Mouse (Mus musculus) kidney, embryonic 15.5 days (tissue): ENCODE measurements around the gene Rmnd5b. TPM values are rescaled to one million over a fixed set of nuclear protein-coding genes. Genes with fewer than 3 reads are reported as not detected.
"Not testable (repeated sequence)": the region's sequence is repeated elsewhere in the genome, so short reads cannot be mapped to it uniquely, and the experiment has no call there.

Source experiments
- ATAC-seq: fragments of 200-750 bp; cut with Nextera tagmentation; replicated peaks from 2 replicates; pipeline ENCODE4 v1.8.0; 2017; ENCODE audit warnings: moderate TSS enrichment; ENCODE audit not compliant: low FRiP score
- H3K27ac ChIP-seq: fragments of 300-500 bp; sonication (generic); 2 replicates; pipeline ENCODE4 v1.5.1; 2015; ENCODE audit warnings: mild to moderate bottlenecking, inconsistent platforms
- H3K27me3 ChIP-seq: fragments of 300-500 bp; sonication (generic); 2 replicates; pipeline ENCODE4 v1.6.1; 2015; ENCODE audit warnings: inconsistent platforms
- H3K36me3 ChIP-seq: fragments of 300-500 bp; sonication (generic); 2 replicates; pipeline ENCODE4 v1.6.1; 2015; ENCODE audit warnings: inconsistent platforms
- H3K4me1 ChIP-seq: fragments of 300-500 bp; sonication (generic); 2 replicates; pipeline ENCODE4 v1.6.1; 2015; ENCODE audit warnings: inconsistent platforms
- H3K4me2 ChIP-seq: fragments of 300-500 bp; sonication (generic); 2 replicates; pipeline ENCODE4 v1.6.1; 2015; ENCODE audit warnings: moderate library complexity, mild to moderate bottlenecking, inconsistent platforms
- H3K4me3 ChIP-seq: fragments of 300-500 bp; sonication (generic); replicated peaks from 2 replicates; pipeline ENCODE4 v1.5.1; 2015; ENCODE audit warnings: mild to moderate bottlenecking, inconsistent platforms
- H3K9ac ChIP-seq: fragments of 300-500 bp; sonication (generic); 2 replicates; pipeline ENCODE4 v1.6.1; 2015; ENCODE audit warnings: mild to moderate bottlenecking, inconsistent platforms
- H3K9me3 ChIP-seq: fragments of 300-500 bp; sonication (generic); replicated peaks from 2 replicates; pipeline ENCODE4 v1.6.1; 2016; ENCODE audit warnings: inconsistent platforms
- WGBS: fragments of 180-500 bp; shearing (Covaris S2); methylation state at CpG from one replicate; pipeline ENCODE4 v1.1.7; 2015; ENCODE audit warnings: mixed read lengths; 5-methylcytosine and 5-hydroxymethylcytosine counted together
- polyA plus RNA-seq: library from polyadenylated mRNA; unstranded; fragments of >200 nt; fragmentation: Nextera tagmentation; extraction: Ambion mirVana; gene quantifications from 2 replicates; pipeline ENCODE4 v1.2.1, GENCODE M21; 2015

Rmnd5b gene
- polyA plus RNA-seq, 1 experiment from 2014 or later, result 44.0 TPM

- H3K9me3 ChIP-seq, result no peaks in the 10 kb centered on the region
- H3K36me3 ChIP-seq, result peaks cover 16% of the 10 kb centered on the region
- no peaks in the 10 kb centered on the region for H3K27me3 ChIP-seq
- H3K4me2 ChIP-seq, result no peak overlapping the region
- peaks cover 39% of the 10 kb centered on the region for H3K4me1 ChIP-seq
- H3K4me3 ChIP-seq, result no peak overlapping the region
- no peak for ATAC-seq
- 4% methylated on average over 4 of the region's 4 CpGs for WGBS
- peak overlapping the region; percentile 23; the same call in 1 of the 2 replicates for H3K27ac ChIP-seq
- H3K9ac ChIP-seq, result no peak overlapping the region
These were observed 18.0 kb downstream of the Rmnd5b start for GRCm38 (mm10) chr11:51617693-51618092.

- not testable (repeated sequence) for ATAC-seq, H3K27me3 ChIP-seq, H3K9me3 ChIP-seq, H3K36me3 ChIP-seq
- 92% methylated on average over 7 of the region's 7 CpGs for WGBS
- peaks cover 32% of the 10 kb centered on the region for H3K4me1 ChIP-seq
- H3K9ac ChIP-seq, result peak overlapping the region; percentile 61
- peak overlapping the region; percentile 43 for H3K4me3 ChIP-seq
- peak overlapping the region; percentile 70 for H3K4me2 ChIP-seq
- peak overlapping the region; percentile 95 for H3K27ac ChIP-seq
These were observed 19.6 kb downstream of the Rmnd5b start for GRCm38 (mm10) chr11:51616113-51616512.

GRCm38 (mm10) chr11:51615601-51616000 lies 20.1 kb downstream of the Rmnd5b start:
- H3K4me3 ChIP-seq, result peak overlapping the region; percentile 43
- WGBS, result 2% methylated on average over 14 of the region's 14 CpGs
- H3K9ac ChIP-seq, result peak overlapping the region; percentile 61
- peak overlapping the region; percentile 95 for H3K27ac ChIP-seq
- H3K4me2 ChIP-seq, result peak overlapping the region; percentile 70
- no peaks in the 10 kb centered on the region for H3K9me3 ChIP-seq
- peaks cover 26% of the 10 kb centered on the region for H3K4me1 ChIP-seq
- H3K36me3 ChIP-seq, result no peaks in the 10 kb centered on the region
- ATAC-seq, result peak; percentile 74
- H3K27me3 ChIP-seq, result no peaks in the 10 kb centered on the region

GRCm38 (mm10) chr11:51615129-51615528 lies 20.6 kb downstream of the Rmnd5b start:
- Histone ChIP-seq H3K4me3 (peak overlapping the region; percentile 43), H3K27ac (peak overlapping the region; percentile 95), H3K9ac (peak overlapping the region; percentile 61), H3K36me3 (no peaks in the 10 kb centered on the region), H3K4me1 (peaks cover 22% of the 10 kb centered on the region), H3K4me2 (peak overlapping the region; percentile 70), H3K27me3 (no peaks in the 10 kb centered on the region), H3K9me3 (no peaks in the 10 kb centered on the region)
- WGBS, result 30% methylated on average over 7 of the region's 7 CpGs
- ATAC-seq, result no peak

- WGBS, result 86% methylated on average over 8 of the region's 8 CpGs
- Histone ChIP-seq H3K36me3 (no peaks in the 10 kb centered on the region), H3K4me2 (no peak overlapping the region), H3K9me3 (no peaks in the 10 kb centered on the region), H3K4me3 (no peak overlapping the region), H3K27me3 (no peaks in the 10 kb centered on the region), H3K9ac (no peak overlapping the region), H3K4me1 (peaks cover 21% of the 10 kb centered on the region), H3K27ac (0 out of 2 replicates have a peak overlapping the region, but pooled peaks have one; percentile 95)
- ATAC-seq, result no peak
These were observed 21.4 kb downstream of the Rmnd5b start for GRCm38 (mm10) chr11:51614256-51614655.

- H3K4me3 ChIP-seq, H3K27ac ChIP-seq, ATAC-seq, H3K9me3 ChIP-seq, H3K27me3 ChIP-seq, H3K36me3 ChIP-seq, H3K9ac ChIP-seq, H3K4me2 ChIP-seq: not testable (repeated sequence)
- WGBS, result 83% methylated on average over 5 of the region's 5 CpGs
- peaks cover 16% of the 10 kb centered on the region for H3K4me1 ChIP-seq
These were observed 25.8 kb downstream of the Rmnd5b start for GRCm38 (mm10) chr11:51609940-51610339.

- Histone ChIP-seq H3K4me3 (no peak overlapping the region), H3K4me2 (no peak overlapping the region), H3K9me3 (no peaks in the 10 kb centered on the region), H3K9ac (no peak overlapping the region), H3K4me1 (peaks cover 16% of the 10 kb centered on the region), H3K27ac (no peak overlapping the region), H3K36me3 (peaks cover 13% of the 10 kb centered on the region), H3K27me3 (no peaks in the 10 kb centered on the region)
- no peak for ATAC-seq
- 74% methylated on average over 3 of the region's 3 CpGs for WGBS
These were observed 26.3 kb downstream of the Rmnd5b start for GRCm38 (mm10) chr11:51609266-51609909.

- peaks cover 35% of the 10 kb centered on the region for H3K36me3 ChIP-seq
- no peaks in the 10 kb centered on the region for H3K27me3 ChIP-seq
- H3K27ac ChIP-seq, result peak overlapping the region; percentile 95
- H3K9me3 ChIP-seq, result no peaks in the 10 kb centered on the region
- WGBS, result 5% methylated on average over 15 of the region's 15 CpGs
- H3K9ac ChIP-seq, result peak overlapping the region; percentile 99
- peak; percentile 59 for ATAC-seq
- peak overlapping the region; percentile 95 for H3K4me3 ChIP-seq
- H3K4me1 ChIP-seq, result peaks cover 37% of the 10 kb centered on the region
- peak overlapping the region; percentile 69 for H3K4me2 ChIP-seq
These were observed 28.5 kb downstream of the Rmnd5b start for GRCm38 (mm10) chr11:51607096-51607738.

- peak within 1 kb of the TSS; percentile 96 for H3K27ac ChIP-seq
- H3K4me1 ChIP-seq, result peaks cover 43% of the 10 kb centered on the region
- ATAC-seq, result peak; percentile 95
- peak within 1 kb of the TSS; percentile 76 for H3K4me2 ChIP-seq
- H3K9me3 ChIP-seq, result no peaks in the 10 kb centered on the region
- peak within 1 kb of the TSS; percentile 99 for H3K9ac ChIP-seq
- peak within 1 kb of the TSS; percentile 95 for H3K4me3 ChIP-seq
- under 1% methylated on average over 91 of the region's 91 CpGs for WGBS
- peaks cover 41% of the 10 kb centered on the region for H3K36me3 ChIP-seq
- no peaks in the 10 kb centered on the region for H3K27me3 ChIP-seq
These were observed 29.1 kb downstream of the Rmnd5b start, which contains the start of gene Hnrnpab for GRCm38 (mm10) chr11:51606447-51607095. Gene Hnrnpab, minus strand, starts transcription at chr11:51606847.

- Histone ChIP-seq H3K9ac (peak overlapping the region; percentile 99), H3K27ac (peak overlapping the region; percentile 96), H3K4me2 (peak overlapping the region; percentile 76), H3K36me3 (peaks cover 49% of the 10 kb centered on the region), H3K27me3 (no peaks in the 10 kb centered on the region), H3K9me3 (no peaks in the 10 kb centered on the region), H3K4me1 (peaks cover 46% of the 10 kb centered on the region), H3K4me3 (peak overlapping the region; percentile 95)
- under 1% methylated on average over 73 of the region's 81 CpGs for WGBS
- ATAC-seq, result peak; percentile 81
These were observed 29.9 kb downstream of the Rmnd5b start for GRCm38 (mm10) chr11:51605602-51606446.

GRCm38 (mm10) chr11:51602253-51602652 lies 33.4 kb downstream of the Rmnd5b start:
- peak overlapping the region; percentile 39; the same call in 1 of the 2 replicates for H3K27ac ChIP-seq
- peaks cover 42% of the 10 kb centered on the region for H3K4me1 ChIP-seq
- 83% methylated on average over 3 of the region's 3 CpGs for WGBS
- no peak overlapping the region for H3K4me3 ChIP-seq
- H3K27me3 ChIP-seq, result no peaks in the 10 kb centered on the region
- peaks cover 84% of the 10 kb centered on the region for H3K36me3 ChIP-seq
- H3K9ac ChIP-seq, result no peak overlapping the region
- no peak overlapping the region for H3K4me2 ChIP-seq
- H3K9me3 ChIP-seq, result no peaks in the 10 kb centered on the region
- no peak for ATAC-seq
